Mouse (Mus musculus) adrenal gland, postnatal 10 days (tissue): ENCODE results near the gene Mettl21e. TPM values are rescaled to one million over a fixed set of nuclear protein-coding genes. Genes with fewer than 3 reads are reported as not detected.
A peak's percentile ranks its signal among the peaks of the same experiment; 100 is the strongest.
"Not testable (repeated sequence)": the region's sequence is repeated elsewhere in the genome, so short reads cannot be mapped to it uniquely, and the experiment has no call there.

Experiments used
- DNase-seq: peaks from one replicate; pipeline ENCODE4 v3.0.0; 2021; ENCODE audit warnings: mixed read lengths
- long read RNA-seq, 2 experiments: library from polyadenylated mRNA; stranded (forward); transcript quantifications; one replicate each; pipeline ENCODE4 v2.0.0; 2021
- total RNA-seq, 2 experiments: library from RNA; stranded (reverse); gene quantifications; 2 replicates each; pipeline ENCODE4 v1.2.3; 2021

Mettl21e gene
- under 1 TPM in 1 of 2 experiments, not detected in 1; 0.21 TPM for total RNA-seq
- long read RNA-seq, experiment 1: 0 reads
- long read RNA-seq, experiment 2: 0 reads

DNA sequence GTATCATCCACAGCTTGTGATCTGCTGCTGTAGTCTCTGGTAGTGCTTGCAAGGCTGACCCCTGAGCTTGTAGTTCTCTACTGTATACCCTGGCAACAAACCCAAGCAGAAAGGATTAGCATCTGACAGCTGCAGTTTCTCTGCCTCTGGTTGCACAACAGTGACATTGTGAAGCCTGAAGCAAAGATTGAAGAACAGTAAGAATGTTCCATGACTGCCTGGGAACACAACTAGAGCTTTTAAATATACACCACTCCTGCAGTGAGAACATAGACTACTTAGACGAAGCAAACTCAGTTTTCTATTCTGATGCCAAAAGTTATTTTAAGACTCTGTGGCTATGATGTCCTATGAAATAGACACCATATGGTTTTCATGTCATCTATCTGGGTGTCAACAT, at the start of gene Mettl21e:
Gene Mettl21e (minus strand): TSS at position 86 of the 400 bp plus-strand sequence.
- DNase-seq: no peak

DNA sequence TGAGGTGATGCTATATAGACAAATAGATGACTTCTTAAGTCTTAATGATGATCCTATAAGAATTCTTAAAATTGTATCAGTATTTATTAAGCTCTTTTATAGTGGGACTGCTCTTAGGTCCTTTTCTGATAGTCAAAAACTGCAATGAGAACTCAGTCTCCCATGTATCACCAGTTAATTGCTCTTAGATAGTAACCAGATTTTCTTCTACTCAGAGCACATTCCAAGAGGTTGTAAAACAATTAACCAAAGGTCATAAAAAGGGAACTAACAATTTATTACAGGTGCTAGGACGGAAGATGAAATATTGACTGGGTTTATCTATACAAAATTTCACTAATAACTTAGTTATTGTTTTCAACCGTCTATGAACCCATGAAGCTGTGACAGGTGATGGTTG, 21.7 kb upstream of the Mettl21e start:
- not testable (repeated sequence) for DNase-seq

DNA sequence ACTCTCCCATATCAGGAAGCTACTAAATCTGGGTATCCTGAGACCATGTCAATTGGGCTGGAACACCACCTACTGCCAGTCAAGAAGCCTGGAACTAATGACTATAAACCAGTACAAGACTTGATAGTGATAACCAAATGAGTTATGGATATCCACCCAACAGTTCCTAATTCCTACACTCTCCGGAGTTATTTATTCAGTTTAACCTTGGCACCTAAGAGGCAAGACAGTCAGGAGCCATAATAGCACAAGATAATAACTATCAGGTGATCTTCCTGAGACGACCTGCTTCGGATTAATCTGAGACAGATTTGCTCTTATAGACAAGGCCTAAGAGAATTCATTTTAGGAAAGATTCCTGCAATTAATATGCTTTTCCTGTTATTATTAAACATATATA, 21.2 kb upstream of the Mettl21e start:
- DNase-seq: no peak

GRCm38 (mm10) chr1:44237305-44237704, 18.5 kb upstream of the Mettl21e start:
- no peak for DNase-seq

DNA sequence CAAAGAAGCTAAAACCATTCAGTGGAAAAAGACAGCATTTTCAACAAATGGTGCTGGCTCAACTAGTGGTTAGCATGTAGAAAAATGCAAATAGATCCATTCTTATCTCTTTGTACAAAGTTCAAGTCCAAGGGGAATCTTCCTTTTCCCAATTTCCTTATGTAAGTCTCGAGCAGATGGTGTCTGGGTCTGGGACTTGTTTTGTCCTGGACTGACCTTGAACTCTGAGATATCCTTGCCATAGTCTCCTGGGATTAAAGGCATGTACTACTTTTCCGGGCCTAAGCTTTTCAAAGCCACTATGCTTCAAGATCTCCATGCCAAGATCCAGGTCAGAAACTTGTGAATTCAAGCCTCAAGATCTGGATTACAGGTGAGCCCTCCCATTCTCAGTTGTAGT, 16.6 kb upstream of the Mettl21e start:
- DNase-seq: no peak

DNA sequence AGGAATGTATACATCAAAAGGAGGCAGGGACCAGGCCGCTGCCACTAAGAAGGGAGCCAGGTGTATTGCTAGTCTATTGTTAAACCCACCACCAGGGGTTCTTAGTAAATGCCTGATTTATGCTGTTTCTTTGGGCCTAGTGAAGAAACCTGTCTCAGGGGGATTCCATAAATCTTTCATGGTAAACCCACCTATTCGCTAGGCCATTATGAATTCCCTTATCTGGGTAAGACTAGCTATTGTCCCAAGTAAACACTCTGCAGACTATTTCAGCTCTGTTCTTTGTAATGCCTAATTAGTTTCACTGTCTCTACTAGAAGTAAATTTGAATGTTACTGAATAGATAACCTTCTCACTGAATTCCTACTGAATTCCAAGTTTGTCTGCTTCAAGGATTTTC, 15.8 kb upstream of the Mettl21e start:
- not testable (repeated sequence) for DNase-seq

DNA sequence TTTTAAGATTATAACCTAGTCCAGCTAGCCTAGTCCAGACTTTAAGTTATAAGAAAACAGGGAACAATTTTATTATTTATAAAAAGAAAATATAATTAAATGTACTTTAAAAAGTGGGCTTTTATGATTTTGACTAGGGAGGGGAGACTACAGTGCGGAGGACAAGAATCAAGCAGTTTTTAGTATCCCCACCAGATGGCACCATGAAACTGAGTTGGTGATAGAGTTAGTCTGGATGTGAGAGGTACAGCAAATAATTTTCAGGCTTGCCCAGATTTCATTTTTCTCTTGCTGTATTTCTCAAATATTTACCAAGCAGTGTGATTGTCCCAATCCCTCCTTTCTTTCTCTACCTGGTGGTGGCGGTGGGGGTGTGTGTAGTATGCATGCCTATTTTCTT, 10.3 kb upstream of the Mettl21e start:
- DNase-seq: peak; percentile 70

DNA sequence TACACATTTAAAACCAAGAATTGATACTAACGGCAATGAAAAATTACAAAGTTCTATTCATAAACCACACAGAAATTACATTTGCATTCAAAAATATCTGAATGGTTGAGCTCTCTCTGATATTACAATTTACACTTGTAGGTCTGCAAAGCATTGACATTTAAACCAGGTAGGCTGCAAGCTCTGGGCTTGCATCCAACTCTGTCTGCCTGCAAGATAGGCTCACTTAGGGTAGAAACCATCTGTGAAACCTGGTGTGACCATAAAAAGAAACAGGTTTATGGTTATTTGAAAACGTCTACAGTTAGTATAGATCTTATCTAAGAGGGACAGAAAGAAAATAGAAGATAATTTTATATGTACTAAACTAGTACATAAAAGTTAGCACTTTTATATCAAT, 1.6 kb downstream of the Mettl21e start:
- DNase-seq: no peak

- no peak for DNase-seq
Observed at GRCm38 (mm10) chr1:44216352-44217116, 2.2 kb downstream of the Mettl21e start.

- DNase-seq: no peak
Observed at GRCm38 (mm10) chr1:44214443-44214842, 4.3 kb downstream of the Mettl21e start.

DNA sequence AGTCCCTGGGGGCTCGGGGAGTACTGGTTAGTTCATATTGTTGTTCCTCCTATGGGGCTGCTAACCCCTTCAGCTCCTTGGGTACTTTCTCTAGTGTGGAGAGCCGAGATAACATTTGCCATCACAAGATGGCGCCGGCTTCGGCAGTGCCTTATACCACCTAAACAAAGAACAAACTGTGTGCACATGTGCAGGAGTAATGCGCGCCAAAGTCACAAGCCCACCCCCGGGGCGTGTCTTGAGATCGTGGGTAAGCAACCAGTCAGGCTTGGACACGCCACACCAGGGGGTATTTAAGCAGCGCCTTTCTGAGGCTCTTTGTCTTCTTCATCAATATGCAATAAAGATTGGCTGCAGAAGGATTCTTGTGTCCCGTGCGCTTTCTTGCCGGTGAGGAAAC, 15.9 kb downstream of the Mettl21e start:
- no peak for DNase-seq

- DNase-seq: peak; percentile 26
Observed at GRCm38 (mm10) chr1:44198273-44199171, 20.2 kb downstream of the Mettl21e start.

- no peak for DNase-seq
Observed at GRCm38 (mm10) chr1:44186396-44186795, 32.4 kb downstream of the Mettl21e start.

- DNase-seq: no peak
Observed at GRCm38 (mm10) chr1:44178086-44178485, 40.7 kb downstream of the Mettl21e start.

DNA sequence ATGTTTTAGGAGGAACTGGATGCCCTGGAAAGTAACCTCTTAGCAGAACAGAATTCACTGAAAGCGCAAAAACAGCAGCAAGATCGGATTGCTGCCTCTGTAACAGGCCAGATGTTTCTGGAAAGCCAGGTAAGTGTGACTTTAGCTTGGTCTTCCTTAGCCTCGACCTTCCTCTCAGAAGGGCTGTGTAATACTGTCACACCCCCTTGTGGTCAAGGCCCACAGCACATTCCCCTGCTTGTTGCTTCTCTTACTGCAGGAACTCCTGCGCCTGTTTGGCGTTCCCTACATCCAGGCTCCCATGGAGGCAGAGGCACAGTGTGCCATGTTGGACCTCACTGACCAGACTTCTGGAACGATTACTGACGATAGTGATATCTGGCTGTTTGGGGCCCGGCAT, 44.9 kb downstream of the Mettl21e start:
- peak; percentile 10 for DNase-seq

DNA sequence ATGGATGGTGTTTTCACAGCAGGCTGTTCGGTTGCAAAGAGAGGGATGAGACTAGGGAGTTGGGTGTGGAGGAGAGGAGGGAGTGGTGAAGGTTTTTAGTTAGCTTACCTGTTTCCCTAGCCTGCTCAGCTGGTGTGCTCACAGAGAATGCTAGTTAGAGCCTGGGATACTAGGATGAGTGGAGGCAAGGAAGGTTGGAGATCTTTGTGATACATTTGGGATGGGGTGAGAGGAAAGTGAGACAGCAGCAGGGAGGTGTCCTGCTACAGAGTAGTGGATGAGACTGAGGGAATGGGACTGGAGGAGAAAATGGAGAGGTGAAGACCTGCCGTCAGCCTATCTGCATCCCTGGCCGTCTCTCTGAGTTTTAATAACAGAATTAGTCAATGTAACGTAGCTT, 46.1 kb downstream of the Mettl21e start:
- DNase-seq: no peak

DNA sequence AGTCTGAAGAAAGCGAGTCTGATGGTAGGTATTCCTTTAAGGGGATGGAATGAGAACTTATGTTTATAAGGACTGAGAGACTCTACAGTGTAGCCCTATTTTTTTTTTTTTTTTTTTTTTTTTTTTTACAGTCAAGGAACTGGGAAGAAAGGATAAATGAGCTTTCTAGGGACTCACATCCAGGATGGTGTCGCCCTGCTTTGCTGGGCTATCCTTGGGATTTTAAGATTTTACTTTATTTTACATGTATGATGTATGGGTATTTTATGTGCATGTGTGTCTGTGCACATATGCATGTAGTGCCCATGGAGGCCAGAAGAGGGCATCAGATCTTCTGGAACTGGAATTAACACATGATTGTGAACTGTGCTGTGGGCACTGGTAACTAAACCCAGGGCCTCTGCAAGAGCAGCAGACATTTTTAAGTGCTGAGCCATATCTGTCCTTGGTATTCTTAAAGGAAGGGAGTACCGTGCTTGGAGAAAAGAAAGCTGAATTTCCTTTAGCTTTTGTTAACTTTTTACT, 50.8 kb downstream of the Mettl21e start:
- no peak for DNase-seq

DNA sequence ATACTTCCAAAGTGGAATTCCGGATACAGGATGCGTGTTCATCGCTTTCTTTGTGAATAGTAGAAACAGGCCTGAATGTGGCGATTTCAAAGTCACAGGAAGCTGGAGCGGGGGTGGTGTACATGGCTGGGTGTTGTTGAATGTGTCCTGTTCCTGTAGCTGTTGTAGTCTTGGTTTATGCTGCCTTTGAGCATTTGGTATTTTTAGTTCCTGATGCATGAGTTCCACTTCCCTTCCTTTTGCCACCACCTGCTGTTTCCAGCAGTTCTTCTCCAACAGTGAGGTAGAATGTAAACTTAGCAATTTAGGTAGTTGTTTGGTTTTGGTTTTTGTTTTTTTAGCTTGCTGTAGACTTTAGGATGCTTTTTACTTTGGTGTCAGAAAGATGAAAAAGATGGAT, 56.4 kb downstream of the Mettl21e start:
- DNase-seq: no peak

DNA sequence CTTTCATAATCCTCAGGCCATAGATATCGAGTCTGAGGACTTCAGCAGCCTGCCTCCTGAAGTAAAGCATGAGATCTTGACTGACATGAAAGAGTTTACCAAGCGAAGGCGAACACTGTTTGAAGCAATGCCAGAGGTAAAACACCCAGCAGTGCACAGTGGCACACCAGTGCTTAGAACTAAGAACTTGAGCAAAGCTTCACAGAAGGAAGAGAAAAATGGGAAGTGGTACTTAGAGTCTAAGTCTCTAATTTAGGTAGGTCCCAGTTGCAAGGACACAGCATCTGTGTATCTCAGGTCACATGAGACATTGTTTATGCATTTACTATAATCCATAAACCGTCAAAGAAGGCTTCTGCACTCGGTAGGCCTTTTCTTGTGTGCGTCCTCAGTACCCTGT, 56.9 kb downstream of the Mettl21e start:
- DNase-seq: no peak

- no peak for DNase-seq
Observed at GRCm38 (mm10) chr1:44158317-44158716, 60.4 kb downstream of the Mettl21e start.

- DNase-seq: no peak
Observed at GRCm38 (mm10) chr1:44155287-44155686, 63.5 kb downstream of the Mettl21e start.
